Mouse (Mus musculus): Measurements from ENCODE around the gene Gm10972.
A peak's percentile ranks its signal among the peaks of the same experiment; 100 is the strongest.
"Not testable (repeated sequence)": the region's sequence is repeated elsewhere in the genome, so short reads cannot be mapped to it uniquely, and the experiment has no call there.

Gene Gm10972

DNA sequence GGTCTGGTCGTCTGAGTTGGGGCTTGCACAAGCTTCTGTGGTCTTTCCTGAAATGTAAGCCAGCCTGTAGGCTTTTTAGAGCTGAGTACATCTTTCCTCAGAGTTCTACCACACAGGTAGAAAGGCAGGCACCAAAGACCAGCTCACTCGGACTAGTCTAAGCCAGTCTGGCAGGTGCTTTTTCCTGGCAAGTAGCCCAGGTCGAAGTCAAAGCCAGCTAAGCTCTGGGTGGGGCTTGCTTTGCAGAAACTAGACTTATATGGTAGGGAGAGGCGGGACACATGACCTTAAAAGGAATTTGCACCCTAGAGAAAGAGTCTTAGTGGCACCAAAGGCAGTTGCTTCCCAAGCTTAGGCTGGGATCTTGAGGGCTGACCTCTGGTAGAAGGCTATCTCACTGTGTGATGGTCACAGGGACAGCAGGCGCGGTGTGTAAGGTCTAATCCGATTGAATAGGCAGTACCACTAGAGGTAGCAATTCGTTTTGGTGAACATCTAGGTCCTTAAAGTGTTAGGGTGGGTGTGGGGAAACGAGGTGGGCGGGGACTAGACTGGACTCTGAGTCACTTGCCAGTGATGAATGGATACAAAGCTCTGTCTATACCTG is 16.3 kb downstream of the Gm10972 start:
- peak; percentile 12 to 15 for DNase-seq

DNA sequence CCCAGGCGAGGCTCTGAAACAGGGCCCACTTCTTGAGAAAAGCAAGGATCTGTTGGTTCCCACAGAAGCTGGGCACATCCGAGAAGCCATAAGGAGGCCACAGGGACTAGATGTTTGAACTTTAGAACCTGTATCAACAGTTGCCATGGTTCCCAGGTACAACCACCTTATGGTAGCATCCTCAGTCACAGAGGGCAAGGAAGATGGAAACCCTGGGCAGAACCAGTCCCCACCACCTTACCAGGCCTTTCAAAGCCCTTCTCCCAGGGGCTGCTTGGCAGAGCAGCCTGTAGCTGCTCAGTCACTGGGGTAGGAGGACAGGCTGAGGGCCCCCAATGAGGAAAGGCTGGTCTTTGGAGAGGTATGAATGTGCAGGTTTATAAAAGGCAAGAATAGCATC is 17.9 kb downstream of the Gm10972 start:
- DNase-seq, result not testable (repeated sequence)

DNA sequence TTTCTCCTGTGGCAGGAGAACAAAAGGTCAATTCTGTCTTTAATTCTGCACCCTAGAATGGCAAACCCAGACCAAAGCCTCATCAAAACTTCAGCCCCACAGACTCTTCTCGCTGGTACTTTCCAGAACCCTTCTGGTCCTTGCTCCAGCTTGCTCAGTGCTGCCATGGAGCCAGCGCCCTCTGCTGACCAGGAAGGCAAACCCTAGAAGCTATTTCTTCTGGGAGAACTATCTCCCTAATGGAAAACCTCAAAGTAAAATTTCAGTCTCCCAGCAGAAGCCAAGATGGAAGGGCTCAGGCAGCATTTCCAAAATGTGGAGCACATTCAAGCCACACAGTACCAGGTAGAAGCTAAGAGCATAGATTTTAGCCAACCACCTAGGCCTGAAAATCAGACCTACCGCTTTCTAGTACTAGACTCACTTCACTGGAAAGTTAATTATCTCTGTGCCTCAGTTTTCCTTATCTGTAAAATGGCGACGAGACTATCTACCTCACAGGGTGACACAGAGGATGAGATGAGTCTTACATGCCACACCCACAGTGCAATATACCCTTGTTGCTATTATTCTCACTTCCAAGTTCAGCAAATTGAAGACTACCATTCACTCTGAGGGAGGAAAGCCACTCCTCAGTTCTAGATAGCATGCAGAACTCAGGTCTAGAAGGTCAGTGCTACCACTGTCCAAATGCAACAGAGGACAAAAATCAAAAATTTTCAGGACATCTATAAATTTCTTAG is 22.3 kb downstream of the Gm10972 start:
- not testable (repeated sequence) for DNase-seq

DNA sequence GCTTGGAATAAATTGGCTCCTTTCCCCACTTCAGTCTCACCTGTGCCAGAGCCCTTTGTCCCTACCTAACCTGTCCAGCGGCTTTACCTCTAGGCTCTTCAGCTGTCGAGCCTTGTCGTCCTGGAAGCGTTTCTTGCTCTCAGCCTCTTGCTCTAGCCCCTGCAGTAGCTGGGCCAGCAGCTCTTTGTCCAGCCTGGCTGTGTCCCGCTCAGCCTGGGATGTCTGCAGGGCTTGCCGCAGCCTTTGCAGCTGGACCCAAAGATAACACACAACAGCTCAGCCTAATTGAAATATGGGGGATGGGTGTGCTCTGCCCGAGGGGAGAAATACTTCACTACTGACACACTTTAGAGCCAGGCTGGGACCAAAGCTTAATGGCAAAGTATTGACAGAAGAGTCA is 23.0 kb downstream of the Gm10972 start:
- not testable (repeated sequence) for DNase-seq

DNA sequence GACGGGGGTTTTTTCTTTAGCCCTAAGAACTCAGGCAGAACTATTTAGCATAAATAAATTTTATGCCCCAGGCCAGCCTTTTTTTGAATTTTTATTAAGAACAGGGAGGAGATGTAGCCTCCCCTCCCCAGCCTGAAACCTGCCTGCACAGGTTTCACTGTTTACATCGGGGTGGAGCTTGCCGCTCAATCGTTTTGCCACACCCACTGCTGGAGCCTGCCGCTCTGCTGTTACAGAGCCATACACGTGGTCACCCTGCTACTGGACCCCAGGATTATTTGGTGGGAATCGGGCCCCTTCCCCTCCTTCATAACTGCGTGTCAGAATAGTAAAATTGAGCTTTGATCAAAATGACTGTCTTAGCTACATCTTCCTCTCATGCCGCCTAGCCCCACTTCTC is 32.2 kb downstream of the Gm10972 start:
- not testable (repeated sequence) for DNase-seq

DNA sequence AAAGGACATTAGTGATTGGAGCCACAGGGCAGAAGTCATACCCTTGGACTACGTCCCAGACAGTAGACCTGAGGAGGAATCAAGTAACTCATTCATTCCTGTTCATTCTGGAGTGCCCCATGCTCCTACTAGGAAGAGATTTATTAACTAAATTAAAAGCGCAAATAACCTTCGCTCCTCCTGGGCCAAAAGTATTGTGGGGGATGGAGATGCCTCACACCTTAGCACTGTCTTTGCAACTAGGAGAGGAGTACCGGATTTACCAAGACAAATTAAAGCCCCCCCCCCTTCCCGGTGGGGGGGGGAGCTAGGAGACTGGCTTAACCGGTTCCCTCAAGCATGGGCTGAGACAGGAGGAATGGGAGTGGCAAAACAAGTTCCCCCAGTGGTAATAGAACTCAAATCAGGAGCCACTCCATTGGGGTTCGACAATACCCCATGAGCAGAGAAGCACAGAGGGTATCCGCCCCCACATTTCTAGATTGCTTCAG is 36.5 kb downstream of the Gm10972 start:
- no peak for DNase-seq

DNA sequence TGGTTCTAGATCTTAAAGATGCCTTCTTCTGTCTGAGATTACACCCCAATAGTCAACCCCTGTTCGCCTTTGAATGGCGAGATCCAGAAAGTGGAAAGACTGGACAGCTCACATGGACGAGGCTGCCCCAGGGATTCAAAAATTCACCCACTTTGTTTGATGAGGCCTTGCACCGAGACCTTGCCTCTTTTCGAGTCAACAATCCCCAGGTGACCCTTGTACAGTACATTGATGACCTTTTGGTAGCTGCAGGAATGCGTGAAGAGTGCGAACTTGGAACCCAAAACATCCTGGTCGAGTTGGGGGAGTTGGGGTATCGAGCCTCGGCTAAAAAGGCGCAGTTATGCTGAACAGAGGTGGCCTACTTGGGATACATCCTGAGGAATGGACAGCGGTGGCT is 37.1 kb downstream of the Gm10972 start:
- not testable (repeated sequence) for DNase-seq

DNA sequence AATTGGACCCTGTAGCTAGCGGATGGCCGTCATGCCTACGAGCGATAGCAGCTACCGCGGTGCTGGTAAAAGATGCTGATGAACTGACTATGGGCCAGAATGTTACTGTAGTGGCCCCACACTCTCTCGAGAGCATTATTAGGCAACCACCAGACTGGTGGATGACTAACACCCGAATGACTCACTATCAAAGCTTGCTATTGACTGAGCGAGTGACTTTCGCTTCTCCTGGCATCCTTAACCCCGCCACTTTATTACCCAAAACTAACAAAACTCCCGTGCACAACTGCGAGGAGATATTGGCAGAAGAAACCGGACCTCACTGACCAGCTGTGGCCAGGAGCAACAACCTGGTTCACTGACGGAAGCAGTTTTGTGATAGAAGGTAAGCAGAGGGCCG is 37.9 kb downstream of the Gm10972 start:
- no peak for DNase-seq

DNA sequence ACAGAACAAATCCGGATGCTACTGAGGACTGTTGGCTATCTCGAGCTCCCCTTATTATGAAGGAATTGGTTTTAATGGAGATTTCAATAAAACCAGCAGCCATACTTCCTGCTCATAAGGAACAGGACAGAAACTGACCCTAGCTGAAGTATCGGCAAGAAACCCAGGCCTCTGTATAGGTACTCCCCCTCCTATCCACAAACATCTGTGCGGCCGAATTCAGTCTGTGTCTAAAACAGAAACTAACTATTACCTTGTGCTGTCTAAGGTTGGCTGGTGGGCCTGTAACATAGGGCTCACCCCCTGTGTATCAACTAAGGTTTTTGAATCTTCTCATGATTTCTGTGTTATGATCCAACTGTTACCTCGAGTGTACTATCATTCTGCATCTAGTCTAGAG is 40.7 kb downstream of the Gm10972 start:
- DNase-seq, result no peak

DNA sequence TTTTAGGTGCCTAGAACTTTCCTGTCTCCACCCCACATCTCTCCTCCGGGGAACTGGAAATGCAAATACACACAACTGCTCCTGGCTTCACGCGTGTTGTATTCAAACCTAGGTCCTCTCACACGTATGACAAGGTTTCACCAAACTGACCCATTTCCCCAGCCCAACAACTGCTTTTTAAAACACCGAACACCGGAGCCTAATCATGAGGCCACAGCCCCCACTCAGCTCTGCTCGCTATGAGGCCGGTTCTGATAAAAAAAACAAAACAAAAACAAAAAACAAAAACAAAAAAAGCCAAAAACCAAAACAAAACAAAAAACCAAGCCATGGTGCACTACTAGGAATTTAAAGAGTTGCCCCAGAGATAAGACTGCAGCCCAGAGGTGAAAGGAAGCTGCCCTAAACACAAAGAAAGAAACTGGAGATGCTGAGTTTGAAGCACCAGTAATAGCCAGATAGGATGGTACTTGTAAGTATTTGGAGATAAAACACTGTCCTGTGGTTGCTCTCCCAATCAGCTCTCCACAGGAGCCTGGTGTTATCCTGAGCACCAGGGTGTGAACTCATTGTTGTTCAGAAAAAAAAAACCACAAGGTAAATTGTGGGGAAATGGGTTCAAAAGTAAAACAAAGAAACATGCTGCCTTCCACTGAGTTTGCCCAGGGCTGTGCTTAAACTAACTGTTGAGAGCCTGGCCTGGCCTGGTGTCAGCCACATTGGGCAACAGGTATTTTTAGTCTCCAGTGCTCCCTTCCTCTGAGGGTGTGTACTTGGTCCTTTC is 43.3 kb downstream of the Gm10972 start:
- not testable (repeated sequence) for DNase-seq

DNA sequence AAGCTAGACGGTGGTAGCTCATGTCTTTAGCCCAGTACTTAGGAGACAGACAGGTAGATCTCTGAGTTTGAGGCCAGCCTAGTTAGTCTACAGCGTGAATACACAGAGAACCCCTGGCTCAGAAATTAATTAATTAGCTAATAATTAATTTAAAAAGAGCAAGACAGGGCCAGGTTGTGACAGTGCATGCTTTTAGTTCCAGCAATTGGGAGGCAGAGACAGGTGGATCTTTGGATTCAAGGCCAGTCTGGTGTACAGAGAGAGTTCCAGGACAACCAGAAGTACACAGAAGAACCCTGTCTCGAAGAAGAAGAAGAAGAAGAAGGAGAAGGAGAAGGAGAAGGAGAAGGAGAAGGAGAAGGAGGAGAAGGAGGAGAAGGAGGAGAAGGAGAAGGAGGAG is 45.8 kb downstream of the Gm10972 start:
- not testable (repeated sequence) for DNase-seq

DNA sequence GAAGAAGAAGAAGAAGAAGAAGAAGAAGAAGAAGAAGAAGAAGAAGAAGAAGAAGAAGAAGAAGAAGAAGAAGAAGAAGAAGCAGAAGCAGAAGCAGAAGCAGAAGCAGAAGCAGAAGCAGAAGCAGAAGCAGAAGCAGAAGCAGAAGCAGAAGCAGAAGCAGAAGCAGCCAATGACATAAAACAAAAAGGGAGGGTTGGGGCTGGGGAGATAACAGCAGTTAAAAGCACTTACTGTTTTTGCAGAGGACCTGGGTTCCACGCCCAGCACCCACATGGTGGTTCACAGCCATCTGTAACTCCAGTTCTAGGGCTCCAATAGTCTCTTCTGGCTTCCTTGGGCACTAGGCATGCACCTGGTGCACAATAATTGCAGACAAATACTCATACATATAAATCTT is 46.3 kb downstream of the Gm10972 start:
- DNase-seq, result not testable (repeated sequence)

DNA sequence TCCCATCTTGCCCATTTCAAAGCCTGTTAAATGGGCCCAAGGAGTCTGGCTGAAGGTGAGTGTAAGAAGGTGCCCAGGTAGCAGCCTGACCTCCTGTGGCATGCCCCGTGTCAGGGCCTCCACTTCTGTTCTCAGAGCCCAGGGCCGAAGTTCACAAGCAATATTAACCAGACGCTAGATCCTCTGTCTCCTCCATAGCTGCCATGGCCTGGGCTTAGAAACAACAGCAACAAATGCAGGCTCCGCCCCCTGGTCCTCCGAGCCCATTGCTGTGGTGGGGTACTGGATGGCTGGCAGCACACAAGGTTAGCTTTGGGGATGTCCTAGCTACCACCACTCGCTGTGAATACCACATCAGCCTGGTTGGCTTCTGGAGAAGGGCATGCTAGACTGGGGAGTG is 47.2 kb downstream of the Gm10972 start:
- not testable (repeated sequence) for DNase-seq

DNA sequence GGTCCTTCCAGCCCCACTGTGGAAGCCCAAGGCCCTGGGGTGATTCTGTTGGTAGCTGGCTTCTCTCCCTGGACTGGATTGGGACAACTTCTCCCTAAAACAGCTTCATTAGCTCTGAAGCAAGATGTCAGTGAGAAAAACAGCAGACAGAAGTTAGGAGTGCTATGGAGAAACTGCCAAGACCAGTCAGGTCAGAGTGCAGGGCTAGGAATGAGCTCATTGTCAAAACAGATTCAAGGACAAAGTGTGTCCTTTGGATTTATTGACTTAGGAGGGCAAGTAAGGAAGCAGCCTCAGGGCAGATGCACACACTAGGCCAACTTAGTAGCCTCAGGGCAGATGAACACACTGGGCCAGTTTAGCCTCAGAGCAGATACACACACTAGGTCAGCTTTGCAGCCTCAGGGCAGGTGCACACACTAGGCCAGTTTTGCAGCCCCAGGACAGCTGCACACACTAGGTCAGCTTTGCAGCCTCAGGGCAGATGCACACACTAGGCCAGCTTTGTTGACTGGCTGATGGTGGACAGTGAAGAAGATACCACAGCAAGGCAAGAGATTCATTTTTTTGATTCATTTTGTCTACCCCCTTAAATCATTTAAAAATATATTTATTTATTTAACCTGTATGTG is 47.8 kb downstream of the Gm10972 start:
- DNase-seq, result no peak

DNA sequence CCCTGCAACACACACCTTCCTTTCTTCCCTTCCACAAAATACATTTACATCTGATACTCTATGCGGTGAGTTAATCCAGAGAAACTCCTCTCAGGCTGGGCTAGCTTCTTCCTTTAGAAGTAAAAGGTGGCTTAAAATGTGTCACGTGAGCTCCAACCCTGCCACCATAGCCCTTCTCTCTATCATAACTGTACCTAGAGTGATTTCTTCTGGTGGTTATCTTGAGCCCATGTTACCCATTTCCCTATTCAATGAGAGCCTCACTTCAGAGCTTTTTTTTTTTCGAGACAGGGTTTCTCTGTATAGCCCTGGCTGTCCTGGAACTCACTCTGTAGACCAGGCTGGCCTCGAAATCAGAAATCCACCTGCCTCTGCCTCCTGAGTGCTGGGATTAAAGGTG is 48.8 kb downstream of the Gm10972 start:
- DNase-seq, result not testable (repeated sequence)
